Mouse (Mus musculus) hindbrain, embryonic 16.5 days (tissue): ENCODE results near the gene Arsa. TPM values are rescaled to one million over a fixed set of nuclear protein-coding genes. Genes with fewer than 3 reads are reported as not detected.

Source experiments
- ATAC-seq: fragments of 200-750 bp; cut with Nextera tagmentation; 2 replicates; pipeline ENCODE4 v1.8.0; 2017; ENCODE audit warnings: moderate TSS enrichment, moderate library complexity
- H3K27ac ChIP-seq: fragments of 300-500 bp; sonication (generic); 2 replicates; pipeline ENCODE4 v1.5.1; 2014; ENCODE audit warnings: low read depth, mild to moderate bottlenecking, control low read depth, low read length, moderate library complexity
- H3K27me3 ChIP-seq: fragments of 300-500 bp; sonication (generic); replicated peaks from 2 replicates; pipeline ENCODE4 v1.6.1; 2014; ENCODE audit warnings: low read length; ENCODE audit not compliant: control insufficient read depth, insufficient read depth
- H3K36me3 ChIP-seq: fragments of 300-500 bp; sonication (generic); 2 replicates; pipeline ENCODE4 v1.6.1; 2014; ENCODE audit warnings: mild to moderate bottlenecking, low read length, moderate library complexity, mixed read lengths; ENCODE audit not compliant: control insufficient read depth, insufficient read depth
- H3K4me1 ChIP-seq: fragments of 300-500 bp; sonication (generic); 2 replicates; pipeline ENCODE4 v1.6.1; 2014; ENCODE audit warnings: low read depth, low read length; ENCODE audit not compliant: control insufficient read depth, insufficient read depth
- H3K4me2 ChIP-seq: fragments of 300-500 bp; sonication (generic); 2 replicates; pipeline ENCODE4 v1.6.1; 2014; ENCODE audit warnings: mild to moderate bottlenecking, low read length, control low read depth, moderate library complexity
- H3K4me3 ChIP-seq: fragments of 300-500 bp; sonication (generic); 2 replicates; pipeline ENCODE4 v1.5.1; 2014; ENCODE audit warnings: mild to moderate bottlenecking, low read length, control low read depth, moderate library complexity
- H3K9ac ChIP-seq: fragments of 300-500 bp; sonication (generic); 2 replicates; pipeline ENCODE4 v1.6.1; 2014; ENCODE audit warnings: low read depth, mild to moderate bottlenecking, control low read depth, low read length, moderate library complexity
- H3K9me3 ChIP-seq: fragments of 300-500 bp; sonication (generic); 2 replicates; pipeline ENCODE4 v1.6.1; 2014; ENCODE audit warnings: mild to moderate bottlenecking, low read length, moderate library complexity; ENCODE audit not compliant: control insufficient read depth
- WGBS: fragments of 180-500 bp; shearing (Covaris S2); extraction: QIAGEN DNeasy Blood & Tissue Kit; methylation state at CpG from one replicate; pipeline ENCODE4 v1.1.7; 2014; 5-methylcytosine and 5-hydroxymethylcytosine counted together
- polyA plus RNA-seq: library from polyadenylated mRNA; unstranded; fragments of >200 nt; fragmentation: Nextera tagmentation; extraction: Ambion mirVana; gene quantifications from 2 replicates; pipeline ENCODE4 v1.2.1, GENCODE M21; 2015

Arsa gene
- polyA plus RNA-seq, 1 experiment from 2014 or later = 35.4 TPM

DNA sequence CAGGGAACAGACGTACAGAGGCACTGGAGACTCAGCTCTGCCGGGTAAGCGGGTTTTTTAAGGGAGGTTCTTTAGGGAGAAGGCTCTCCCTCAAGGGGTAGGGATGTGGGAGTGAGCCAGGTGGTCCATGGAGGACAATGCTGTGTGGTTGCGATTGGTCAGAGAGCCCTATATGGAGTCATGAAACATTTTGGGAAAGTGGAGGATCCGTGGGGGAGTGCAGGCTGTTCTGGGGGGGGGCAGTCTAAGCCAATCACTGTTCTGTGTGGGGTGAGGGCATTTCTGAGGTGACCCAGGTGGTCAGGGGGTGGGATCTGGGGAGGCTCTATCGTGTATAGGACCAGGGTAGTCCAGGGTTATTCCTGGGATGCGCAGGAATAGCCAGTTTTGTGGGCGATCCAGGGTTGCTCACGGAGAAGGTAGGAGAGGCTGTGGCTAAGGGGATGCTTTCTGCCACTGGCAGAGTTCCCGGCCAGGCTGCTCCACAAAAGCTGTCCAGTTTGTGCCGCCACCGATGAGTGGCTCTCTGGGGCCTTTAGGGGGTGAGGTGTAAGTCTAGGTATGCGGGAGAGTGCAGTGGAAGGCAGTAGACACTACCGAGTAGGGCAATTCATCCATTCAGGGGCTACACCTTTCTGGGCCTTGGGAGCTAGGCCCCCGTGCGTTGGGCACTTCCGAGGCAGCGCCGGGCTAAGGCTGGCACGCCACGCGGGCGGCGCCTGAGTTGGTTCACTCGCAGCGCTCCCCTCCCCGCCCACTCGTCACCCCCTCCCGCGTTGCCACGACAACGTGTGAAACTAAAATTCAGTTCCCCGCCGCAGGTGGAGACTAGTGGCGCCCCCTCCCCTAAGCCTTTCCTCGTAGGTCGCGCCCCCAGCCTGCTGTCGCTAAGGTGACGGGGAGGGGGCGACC, 21.1 kb upstream of the Arsa start:
- H3K4me1 ChIP-seq = peaks cover 21% of the 10 kb centered on the region
- H3K36me3 ChIP-seq = peaks cover 2% of the 10 kb centered on the region
- WGBS = 3% methylated on average over 39 of the region's 41 CpGs
- peak overlapping the region; percentile 85 for H3K4me3 ChIP-seq
- H3K27ac ChIP-seq = peak overlapping the region; percentile 92; the same call in 1 of the 2 replicates
- peak; percentile 29 for ATAC-seq
- H3K9me3 ChIP-seq = no peaks in the 10 kb centered on the region
- no peaks in the 10 kb centered on the region for H3K27me3 ChIP-seq
- peak overlapping the region; percentile 95 for H3K9ac ChIP-seq
- H3K4me2 ChIP-seq = peak overlapping the region; percentile 88

DNA sequence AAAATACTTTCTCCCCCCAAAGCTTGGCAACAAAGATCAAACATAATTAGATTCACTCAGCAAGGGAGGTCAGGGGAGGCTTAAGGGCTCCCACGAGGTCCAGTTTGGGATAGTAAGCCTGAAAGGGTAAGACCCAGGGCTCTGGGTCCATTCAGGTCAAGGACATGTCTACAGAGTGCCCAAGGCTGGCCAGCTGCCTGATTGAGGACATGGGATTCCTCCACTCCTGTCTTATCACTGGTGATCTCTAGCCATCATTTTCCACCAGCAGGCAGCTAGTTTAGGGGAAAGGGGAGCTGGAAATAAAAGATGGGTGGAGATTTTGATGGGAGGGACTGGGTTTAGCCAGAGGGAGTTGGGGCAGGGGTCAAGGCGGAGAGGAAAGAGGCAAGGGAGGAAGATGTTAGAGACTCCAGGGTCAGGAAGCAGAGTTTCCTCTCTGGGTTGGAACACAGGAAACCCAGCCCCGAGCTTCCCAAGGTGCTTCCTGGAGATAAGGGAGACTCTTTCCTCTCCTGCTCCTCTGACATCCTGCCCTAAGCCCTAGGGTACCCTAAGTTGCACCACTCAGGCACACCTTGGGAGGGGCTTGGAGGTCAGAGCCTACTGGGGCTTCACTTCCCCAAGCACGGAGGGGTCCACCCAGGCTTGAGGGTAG, 20.3 kb upstream of the Arsa start:
- no peaks in the 10 kb centered on the region for H3K9me3 ChIP-seq
- H3K4me1 ChIP-seq = peaks cover 21% of the 10 kb centered on the region
- H3K27me3 ChIP-seq = no peaks in the 10 kb centered on the region
- H3K36me3 ChIP-seq = no peaks in the 10 kb centered on the region; the same call in 1 of the 2 replicates
- no peak for ATAC-seq
- H3K4me3 ChIP-seq = no peak overlapping the region
- H3K9ac ChIP-seq = peak overlapping the region; percentile 95; the same call in 1 of the 2 replicates
- no peak overlapping the region for H3K4me2 ChIP-seq
- H3K27ac ChIP-seq = no peak overlapping the region
- WGBS = 43% methylated on average over 4 of the region's 4 CpGs

DNA sequence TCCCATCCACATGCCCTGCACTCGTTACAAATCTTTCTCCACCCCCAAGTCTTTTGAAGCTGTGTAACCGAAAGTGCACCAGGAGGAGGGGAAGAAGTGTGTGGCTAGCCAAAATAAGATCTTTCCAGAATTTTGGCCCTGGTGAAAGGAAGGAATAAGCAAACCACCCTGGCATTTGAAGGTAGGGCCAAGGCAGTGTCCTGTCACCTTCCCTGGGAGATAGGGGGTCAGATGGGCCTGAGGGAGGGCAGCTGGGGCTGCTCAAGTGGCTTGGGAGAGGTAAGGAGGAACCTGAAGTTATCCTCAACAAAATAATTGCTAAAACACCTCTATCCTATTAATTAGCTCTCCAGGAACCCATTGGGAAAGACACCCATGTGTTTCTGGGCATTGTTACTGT, 19.6 kb upstream of the Arsa start:
- H3K4me2 ChIP-seq = no peak overlapping the region

DNA sequence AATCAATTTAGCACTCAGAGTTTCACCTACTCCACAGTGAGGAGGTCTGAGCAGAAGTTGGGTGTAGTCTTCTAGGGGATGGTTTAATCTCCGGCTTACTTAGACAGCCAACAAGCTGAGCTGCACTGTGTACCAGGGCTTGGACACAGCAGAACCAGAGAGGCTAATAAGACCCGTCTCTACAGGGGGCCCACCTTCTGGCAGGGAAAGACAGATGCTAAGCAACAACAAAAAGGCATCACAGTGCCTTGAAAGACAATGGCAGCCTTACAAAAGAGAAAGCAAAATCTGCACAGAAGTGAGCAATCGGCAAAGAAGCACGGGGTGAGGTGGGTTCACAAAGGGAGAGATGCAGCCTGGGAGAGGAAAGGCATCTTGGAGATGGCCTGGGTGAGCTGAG, 18.9 kb upstream of the Arsa start:
- H3K4me1 ChIP-seq = peaks cover 18% of the 10 kb centered on the region
- no peak overlapping the region for H3K4me2 ChIP-seq
- H3K4me3 ChIP-seq = no peak overlapping the region
- 16% methylated on average over 4 of the region's 4 CpGs for WGBS
- ATAC-seq = no peak
- H3K36me3 ChIP-seq = no peaks in the 10 kb centered on the region
- no peaks in the 10 kb centered on the region for H3K27me3 ChIP-seq
- H3K9ac ChIP-seq = no peak overlapping the region
- H3K9me3 ChIP-seq = no peaks in the 10 kb centered on the region
- H3K27ac ChIP-seq = no peak overlapping the region

More for the DNA sequence above, 19.6 kb upstream of the Arsa start:
- 21% methylated on average over 2 of the region's 2 CpGs for WGBS
- no peak for ATAC-seq
- Histone ChIP-seq H3K9ac (no peak overlapping the region), H3K9me3 (no peaks in the 10 kb centered on the region), H3K4me1 (peaks cover 21% of the 10 kb centered on the region), H3K36me3 (no peaks in the 10 kb centered on the region; the same call in 1 of the 2 replicates), H3K4me3 (no peak overlapping the region), H3K27ac (no peak overlapping the region), H3K27me3 (no peaks in the 10 kb centered on the region)

- Histone ChIP-seq H3K27ac (no peak overlapping the region), H3K4me2 (no peak overlapping the region), H3K9me3 (no peaks in the 10 kb centered on the region), H3K4me1 (peaks cover 10% of the 10 kb centered on the region), H3K27me3 (no peaks in the 10 kb centered on the region), H3K4me3 (no peak overlapping the region), H3K9ac (no peak overlapping the region), H3K36me3 (no peaks in the 10 kb centered on the region)
- WGBS = 76% methylated on average over 4 of the region's 4 CpGs
- no peak for ATAC-seq
Measured at GRCm38 (mm10) chr15:89494970-89495369, 17.7 kb upstream of the Arsa start.

GRCm38 (mm10) chr15:89488611-89489117, 11.4 kb upstream of the Arsa start:
- Histone ChIP-seq H3K9ac (no peak overlapping the region), H3K4me1 (no peaks in the 10 kb centered on the region), H3K27ac (no peak overlapping the region), H3K4me2 (no peak overlapping the region), H3K9me3 (no peaks in the 10 kb centered on the region), H3K4me3 (no peak overlapping the region), H3K36me3 (no peaks in the 10 kb centered on the region), H3K27me3 (no peaks in the 10 kb centered on the region)
- WGBS = 64% methylated on average over 14 of the region's 14 CpGs
- no peak for ATAC-seq

DNA sequence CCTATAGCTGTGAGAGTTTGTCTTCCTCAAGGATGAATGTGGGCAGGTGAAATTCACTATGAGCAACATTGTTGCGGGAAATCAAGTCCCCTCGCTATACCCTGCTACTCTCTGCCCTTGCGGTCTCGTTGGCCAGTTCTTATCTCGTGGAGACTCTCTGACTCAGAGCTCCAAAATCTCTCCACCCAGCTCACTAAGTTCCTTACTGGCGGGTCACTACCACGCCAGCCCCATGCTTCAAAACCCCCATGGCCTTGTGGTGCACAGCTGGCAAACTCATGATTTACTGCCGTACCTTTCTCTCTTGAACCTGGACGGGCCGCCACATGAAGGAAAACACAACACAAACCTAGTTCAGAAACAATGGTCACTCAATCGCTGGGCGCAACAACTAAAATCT, 11.0 kb upstream of the Arsa start:
- ATAC-seq = no peak
- H3K36me3 ChIP-seq = no peaks in the 10 kb centered on the region
- 85% methylated on average over 12 of the region's 12 CpGs for WGBS
- no peaks in the 10 kb centered on the region for H3K9me3 ChIP-seq
- H3K4me1 ChIP-seq = no peaks in the 10 kb centered on the region
- no peak overlapping the region for H3K4me3 ChIP-seq
- no peaks in the 10 kb centered on the region for H3K27me3 ChIP-seq
- H3K4me2 ChIP-seq = no peak overlapping the region
- no peak overlapping the region for H3K27ac ChIP-seq
- no peak overlapping the region for H3K9ac ChIP-seq

GRCm38 (mm10) chr15:89480584-89480983, 3.4 kb upstream of the Arsa start:
- H3K4me1 ChIP-seq = peaks cover 12% of the 10 kb centered on the region
- H3K27me3 ChIP-seq = no peaks in the 10 kb centered on the region
- H3K36me3 ChIP-seq = no peaks in the 10 kb centered on the region
- ATAC-seq = no peak
- H3K27ac ChIP-seq = no peak overlapping the region
- H3K4me3 ChIP-seq = no peak overlapping the region
- H3K9ac ChIP-seq = no peak overlapping the region
- no peak overlapping the region for H3K4me2 ChIP-seq
- H3K9me3 ChIP-seq = no peaks in the 10 kb centered on the region
- WGBS = 80% methylated on average over 8 of the region's 8 CpGs

GRCm38 (mm10) chr15:89478622-89479021, 1.4 kb upstream of the Arsa start:
- H3K27me3 ChIP-seq = no peaks in the 10 kb centered on the region
- peaks cover 18% of the 10 kb centered on the region for H3K4me1 ChIP-seq
- H3K9me3 ChIP-seq = no peaks in the 10 kb centered on the region
- no peak overlapping the region for H3K9ac ChIP-seq
- no peaks in the 10 kb centered on the region for H3K36me3 ChIP-seq
- H3K4me3 ChIP-seq = no peak overlapping the region
- H3K4me2 ChIP-seq = no peak overlapping the region
- H3K27ac ChIP-seq = no peak overlapping the region
- ATAC-seq = no peak
- WGBS = 87% methylated on average over 3 of the region's 3 CpGs
